Mouse (Mus musculus) liver, postnatal 0 days (tissue): ENCODE results near the gene Olfr768. TPM values are rescaled to one million over a fixed set of nuclear protein-coding genes. Genes with fewer than 3 reads are reported as not detected.

Experiments used
- polyA plus RNA-seq: library from polyadenylated mRNA; unstranded; fragments of >200 nt; fragmentation: Nextera tagmentation; extraction: Ambion mirVana; gene quantifications from 2 replicates; pipeline ENCODE4 v1.2.1, GENCODE M21; 2015

Gene Olfr768
- polyA plus RNA-seq, 1 experiment from 2014 or later, result not detected

Other genes starting within 250 kb of the Olfr768 start
- gene Gdf11, start 207.7 kb downstream of the Olfr768 start, polyA plus RNA-seq, result 0.17 and 0.23 TPM in 2 replicates
- gene Cd63, start 198.4 kb downstream of the Olfr768 start, polyA plus RNA-seq, result 271 and 296 TPM in 2 replicates
- gene Rdh5, start 176.5 kb downstream of the Olfr768 start, polyA plus RNA-seq, result 54.5 and 63.1 TPM in 2 replicates
- 128 and 130 TPM in 2 replicates for gene Bloc1s1, start 175.3 kb downstream of the Olfr768 start, polyA plus RNA-seq
- 0.66 and 0.70 TPM in 2 replicates for gene Itga7, start 165.6 kb downstream of the Olfr768 start, polyA plus RNA-seq
- 29.9 and 33.3 TPM in 2 replicates for gene Mettl7b, start 138.4 kb downstream of the Olfr768 start, polyA plus RNA-seq
- gene Olfr9, start 109.9 kb downstream of the Olfr768 start, polyA plus RNA-seq, result not detected in 2 replicates
- gene Olfr763, start 88.6 kb downstream of the Olfr768 start, polyA plus RNA-seq, result not detected in 2 replicates
- gene Olfr764-ps1, start 59.5 kb downstream of the Olfr768 start, polyA plus RNA-seq, result not detected in 2 replicates
- not detected in 2 replicates for gene Olfr765, start 49.4 kb downstream of the Olfr768 start, polyA plus RNA-seq
- not detected in 2 replicates for gene Olfr766-ps1, start 30.4 kb downstream of the Olfr768 start, polyA plus RNA-seq
- not detected in 2 replicates for gene Olfr767, start 16.5 kb downstream of the Olfr768 start, polyA plus RNA-seq
- not detected in 2 replicates for gene Olfr769, start 18.5 kb upstream of the Olfr768 start, polyA plus RNA-seq
- not detected in 2 replicates for gene Olfr770, start 39.6 kb upstream of the Olfr768 start, polyA plus RNA-seq
- not detected in 2 replicates for gene Olfr771, start 65.4 kb upstream of the Olfr768 start, polyA plus RNA-seq
- gene Olfr772, start 78.5 kb upstream of the Olfr768 start, polyA plus RNA-seq, result not detected in 2 replicates
- not detected in 2 replicates for gene Olfr773, start 88.0 kb upstream of the Olfr768 start, polyA plus RNA-seq
- gene Olfr774, start 136.8 kb upstream of the Olfr768 start, polyA plus RNA-seq, result not detected in 2 replicates
- gene Olfr775, start 149.0 kb upstream of the Olfr768 start, polyA plus RNA-seq, result not detected in 2 replicates
- gene Olfr776, start 159.8 kb upstream of the Olfr768 start, polyA plus RNA-seq, result not detected in 2 replicates
- gene Olfr777, start 172.1 kb upstream of the Olfr768 start, polyA plus RNA-seq, result not detected in 2 replicates
- gene Olfr780, start 218.7 kb upstream of the Olfr768 start, polyA plus RNA-seq, result not detected in 2 replicates
- gene Olfr781, start 229.5 kb upstream of the Olfr768 start, polyA plus RNA-seq, result not detected in 2 replicates
- not detected in 2 replicates for gene Olfr782, start 249.5 kb upstream of the Olfr768 start, polyA plus RNA-seq